Mouse (Mus musculus): ENCODE results near the gene Itpkb. TPM values are rescaled to one million over a fixed set of nuclear protein-coding genes. Genes with fewer than 3 reads are reported as not detected.

The Itpkb gene
- total and polyA plus RNA-seq, 3 experiments = 4.2 to 14.4 (median 10.6) TPM

- Histone ChIP-seq H3K36me3 (replicated peaks in 1 of 2; ENCODE audit: control insufficient read depth in 1 of 2, insufficient read depth in 1 of 2, low read length in 1 of 2) (no peaks in the 10 kb centered on the region), H3K79me2 (replicated peaks; ENCODE audit: control insufficient read depth, extremely low read depth, insufficient read depth, poor library complexity, severe bottlenecking) (no peaks in the 10 kb centered on the region), H3K4me3 (replicated peaks in 1 of 3; ENCODE audit: low read depth in 2 of 3, low read length in 2 of 3, poor library complexity in 1 of 3) (no peak overlapping the region), H3K4me1 (ENCODE audit: control insufficient read depth in 1 of 2, insufficient read depth in 2 of 2) (peaks cover 5 to 38% of the 10 kb centered on the region in 2 experiments), H3K27ac (ENCODE audit: insufficient read depth, low read depth) (no peak overlapping the region), H3K27me3 (replicated peaks) (no peaks in the 10 kb centered on the region), H3K4me2 (ENCODE audit: insufficient read depth, low read depth, poor library complexity, severe bottlenecking) (no peak overlapping the region), H3K9me3 (replicated peaks; ENCODE audit: low read length) (no peaks in the 10 kb centered on the region), H3K9ac (ENCODE audit: insufficient read depth, low read depth) (no peak overlapping the region)
- DNase-seq (ENCODE audit: extremely low read depth) = no peak
- no peak for TF ChIP-seq ZC3H11A (IDR thresholded peaks at IDR 0.05; ENCODE audit: low read depth, low read length)
- TF ChIP-seq UBTF (IDR thresholded peaks at IDR 0.05; ENCODE audit: low read depth, low read length) = no peak
- TF ChIP-seq GABPA (IDR thresholded peaks at IDR 0.05; ENCODE audit: insufficient replicate concordance, low read depth, low read length) = no peak
- TF ChIP-seq SMC3 (IDR thresholded peaks at IDR 0.05; ENCODE audit: low read depth, low read length) = no peak
- no peak for TF ChIP-seq MAZ (IDR thresholded peaks at IDR 0.05; ENCODE audit: low read depth, low read length)
- TF ChIP-seq CTCF (conservative IDR thresholded peaks at IDR 0.05 in 1 of 2, IDR thresholded peaks at IDR 0.05 in 1 of 2; ENCODE audit: low read depth in 2 of 2, low read length in 2 of 2) = no peak
- no peak for TF ChIP-seq SIN3A (IDR thresholded peaks at IDR 0.05; ENCODE audit: low read length)
- no peak for TF ChIP-seq USF1 (IDR thresholded peaks at IDR 0.05; ENCODE audit: low read depth, low read length)
- TF ChIP-seq MAFK (IDR thresholded peaks at IDR 0.05; ENCODE audit: insufficient replicate concordance, low read length) = no peak
- TF ChIP-seq KAT2A (IDR thresholded peaks at IDR 0.05; ENCODE audit: insufficient replicate concordance, low read length) = no peak
- no peak for TF ChIP-seq RAD21 (IDR thresholded peaks at IDR 0.05; ENCODE audit: low read depth, low read length)
- no peak for TF ChIP-seq ZMIZ1 (IDR thresholded peaks at IDR 0.05; ENCODE audit: low read depth, low read length)
- no peak for TF ChIP-seq BHLHE40 (IDR thresholded peaks at IDR 0.05; ENCODE audit: low read depth, low read length)
- in situ Hi-C loops (cut with MboI; ENCODE audit: low pct_ligation_motif_present, low pct_unique_long_range_greater_than_20kb, low sequenced_read_pairs) = no loop called here
- dilution Hi-C loops (cut with MboI; ENCODE audit: extremely low pct_ligation_motif_present, extremely low pct_unique_long_range_greater_than_20kb, low sequenced_read_pairs) = no loop called here
Measured at GRCm38 (mm10) chr1:180296088-180296487, 34.2 kb upstream of the Itpkb start.

GRCm38 (mm10) chr1:180299697-180300096, 30.6 kb upstream of the Itpkb start:
- H3K4me1 ChIP-seq (ENCODE audit: control insufficient read depth in 1 of 2, insufficient read depth in 2 of 2) = peaks cover 3 to 34% of the 10 kb centered on the region in 2 experiments; a peak in 3 of 4 replicates
- dilution Hi-C loops (cut with MboI; ENCODE audit: extremely low pct_ligation_motif_present, extremely low pct_unique_long_range_greater_than_20kb, low sequenced_read_pairs) = no loop called here

More at GRCm38 (mm10) chr1:180299697-180300096, 30.6 kb upstream of the Itpkb start:
- DNase-seq (ENCODE audit: extremely low read depth) = no peak
- Histone ChIP-seq H3K79me2 (replicated peaks; ENCODE audit: control insufficient read depth, extremely low read depth, insufficient read depth, poor library complexity, severe bottlenecking) (no peaks in the 10 kb centered on the region), H3K36me3 (replicated peaks in 1 of 2; ENCODE audit: control insufficient read depth in 1 of 2, insufficient read depth in 1 of 2, low read length in 1 of 2) (no peaks in the 10 kb centered on the region), H3K27ac (ENCODE audit: insufficient read depth, low read depth) (no peak overlapping the region), H3K9me3 (replicated peaks; ENCODE audit: low read length) (no peaks in the 10 kb centered on the region), H3K27me3 (replicated peaks) (no peaks in the 10 kb centered on the region), H3K9ac (ENCODE audit: insufficient read depth, low read depth) (no peak overlapping the region), H3K4me2 (ENCODE audit: insufficient read depth, low read depth, poor library complexity, severe bottlenecking) (no peak overlapping the region), H3K4me3 (replicated peaks in 1 of 3; ENCODE audit: low read depth in 2 of 3, low read length in 2 of 3, poor library complexity in 1 of 3) (no peak overlapping the region)
- TF ChIP-seq RAD21 (IDR thresholded peaks at IDR 0.05; ENCODE audit: low read depth, low read length) (no peak), TCF12 (IDR thresholded peaks at IDR 0.05; ENCODE audit: low read depth, low read length) (no peak), NRF1 (IDR thresholded peaks at IDR 0.05; ENCODE audit: low read depth, low read length) (no peak), MAFK (IDR thresholded peaks at IDR 0.05; ENCODE audit: insufficient replicate concordance, low read length) (no peak), JUN (IDR thresholded peaks at IDR 0.05; ENCODE audit: insufficient read depth, low read depth, low read length) (no peak), E2F4 (IDR thresholded peaks at IDR 0.05; ENCODE audit: insufficient replicate concordance, low read depth, low read length) (no peak), USF2 (conservative IDR thresholded peaks at IDR 0.05; ENCODE audit: low read depth, low read length) (no peak), USF1 (IDR thresholded peaks at IDR 0.05; ENCODE audit: low read depth, low read length) (no peak), POLR2AphosphoS2 (IDR thresholded peaks at IDR 0.05; ENCODE audit: low read depth, low read length) (no peak), NELFE (IDR thresholded peaks at IDR 0.05; ENCODE audit: low read depth, low read length) (no peak)
- in situ Hi-C loops (cut with MboI; ENCODE audit: low pct_ligation_motif_present, low pct_unique_long_range_greater_than_20kb, low sequenced_read_pairs) = no loop called here

Data from CH12.LX (cell line).